Mouse (Mus musculus): Measurements from ENCODE around the gene Brf1. TPM values are rescaled to one million over a fixed set of nuclear protein-coding genes. Genes with fewer than 3 reads are reported as not detected.

The Brf1 gene
- 10 to 100 TPM; 54.8 to 57.8 TPM for total RNA-seq (2021)

- DNase-seq, result peak; percentile 94 to 95
These were observed at the start of gene Brf1 for GRCm38 (mm10) chr12:113000294-113001132. Gene Brf1 (minus strand): TSS chr12:113000704.

- DNase-seq, result no peak
These were observed 49.3 kb upstream of the Brf1 start for GRCm38 (mm10) chr12:113049836-113050235.

- peak in 1 of 2 experiments; percentile 39 for DNase-seq
These were observed 47.6 kb upstream of the Brf1 start for GRCm38 (mm10) chr12:113048103-113048502.

GRCm38 (mm10) chr12:113046861-113047260 is 46.4 kb upstream of the Brf1 start:
- DNase-seq, result no peak

- no peak for DNase-seq
These were observed 44.6 kb upstream of the Brf1 start for GRCm38 (mm10) chr12:113044916-113045677.

GRCm38 (mm10) chr12:113042543-113042942 is 42.0 kb upstream of the Brf1 start:
- no peak for DNase-seq

GRCm38 (mm10) chr12:113041481-113042439 is 41.3 kb upstream of the Brf1 start:
- peak; percentile 48 to 64 for DNase-seq

- no peak for DNase-seq
These were observed 37.9 kb upstream of the Brf1 start for GRCm38 (mm10) chr12:113038414-113038813.

- no peak for DNase-seq
These were observed 36.5 kb upstream of the Brf1 start for GRCm38 (mm10) chr12:113036996-113037395.

- no peak for DNase-seq
These were observed 34.6 kb upstream of the Brf1 start for GRCm38 (mm10) chr12:113035093-113035492.

- DNase-seq, result peak; percentile 45 to 52
These were observed 32.1 kb upstream of the Brf1 start for GRCm38 (mm10) chr12:113032296-113033250.

- DNase-seq, result no peak
These were observed 30.9 kb upstream of the Brf1 start for GRCm38 (mm10) chr12:113031441-113031840.

- DNase-seq, result no peak
These were observed 30.5 kb upstream of the Brf1 start for GRCm38 (mm10) chr12:113030993-113031392.

GRCm38 (mm10) chr12:113030046-113030445 is 29.5 kb upstream of the Brf1 start:
- DNase-seq, result no peak

GRCm38 (mm10) chr12:113028898-113029297 is 28.4 kb upstream of the Brf1 start:
- no peak for DNase-seq

GRCm38 (mm10) chr12:113028067-113028466 is 27.6 kb upstream of the Brf1 start:
- DNase-seq, result no peak

- DNase-seq, result no peak
These were observed 27.0 kb upstream of the Brf1 start for GRCm38 (mm10) chr12:113027495-113027894.

GRCm38 (mm10) chr12:113026557-113026956 is 26.1 kb upstream of the Brf1 start:
- no peak for DNase-seq

GRCm38 (mm10) chr12:113023082-113023481 is 22.6 kb upstream of the Brf1 start:
- no peak for DNase-seq

GRCm38 (mm10) chr12:113021488-113021887 is 21.0 kb upstream of the Brf1 start:
- DNase-seq, result no peak

- DNase-seq, result no peak
These were observed 18.3 kb upstream of the Brf1 start for GRCm38 (mm10) chr12:113018763-113019162.

Data from layer of hippocampus, postnatal 36 days (tissue).